Mouse (Mus musculus): ENCODE measurements around the gene Gng5. TPM values are rescaled to one million over a fixed set of nuclear protein-coding genes. Genes with fewer than 3 reads are reported as not detected.
A peak's percentile ranks its signal among the peaks of the same experiment; 100 is the strongest.

Gng5 gene
- total and polyA plus RNA-seq, 3 experiments, result 186 to 2,226 (median 266) TPM

DNA sequence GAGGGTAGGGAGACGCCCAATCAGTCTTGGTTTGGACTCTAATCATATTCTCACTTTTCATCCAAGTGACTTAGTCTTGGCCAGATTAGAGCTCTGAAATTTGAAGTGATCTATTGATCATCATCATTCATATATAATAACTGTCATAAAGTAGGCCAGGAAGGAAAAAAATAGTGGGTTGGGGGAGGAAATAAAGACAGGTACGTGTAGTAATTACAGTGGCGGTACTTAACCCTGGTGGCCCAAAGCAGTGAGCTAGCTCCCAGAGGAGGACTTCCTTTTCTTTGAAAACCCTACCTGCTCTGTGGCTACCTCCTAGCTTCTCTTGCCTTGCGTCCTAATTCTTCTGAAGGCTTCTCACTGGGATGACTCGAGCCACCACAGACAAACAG, 1.2 kb downstream of the Gng5 start:
- peaks cover 20 to 30% of the 10 kb centered on the region in 2 experiments for H3K36me3 ChIP-seq (ENCODE audit: control insufficient read depth in 1 of 2, insufficient read depth in 2 of 2, low read length in 2 of 2)
- peak; percentile 27; the same call in 1 of the 2 replicates for TF ChIP-seq ZMIZ1 (IDR thresholded peaks at IDR 0.05; ENCODE audit: low read depth, low read length)
- peak; percentile 40; the same call in 1 of the 2 replicates for TF ChIP-seq RCOR1 (IDR thresholded peaks at IDR 0.05; ENCODE audit: low read depth, low read length)
- no peak for TF ChIP-seq NRF1 (IDR thresholded peaks at IDR 0.05; ENCODE audit: insufficient read depth, low read depth, low read length, poor library complexity, severe bottlenecking)
- H3K27me3 ChIP-seq (ENCODE audit: control insufficient read depth in 1 of 2, insufficient read depth in 2 of 2, low read length in 2 of 2), result no peaks in the 10 kb centered on the region
- H3K4me1 ChIP-seq (ENCODE audit: control insufficient read depth in 1 of 2, insufficient read depth in 2 of 2, low read length in 2 of 2), result peaks cover 2 to 13% of the 10 kb centered on the region in 2 experiments
- peak overlapping the region; percentile 98 for H3K27ac ChIP-seq (ENCODE audit: control insufficient read depth, low read depth, low read length)
- DNase-seq (ENCODE audit: low read depth, low spot score), result no peak
- peaks cover 44% of the 10 kb centered on the region for H3K79me2 ChIP-seq (ENCODE audit: control insufficient read depth, insufficient read depth, low read length, poor library complexity)
- no peaks in the 10 kb centered on the region for H3K9me3 ChIP-seq (replicated peaks; ENCODE audit: insufficient read depth, low read length)
- peak overlapping the region; percentile 98 for H3K9ac ChIP-seq (ENCODE audit: control insufficient read depth, low read depth, low read length, poor library complexity, severe bottlenecking)
- peak overlapping the region; percentile 68 to 95 for H3K4me3 ChIP-seq (ENCODE audit: control insufficient read depth in 1 of 2, insufficient read depth in 1 of 2, low read depth in 2 of 2, low read length in 2 of 2)

DNA sequence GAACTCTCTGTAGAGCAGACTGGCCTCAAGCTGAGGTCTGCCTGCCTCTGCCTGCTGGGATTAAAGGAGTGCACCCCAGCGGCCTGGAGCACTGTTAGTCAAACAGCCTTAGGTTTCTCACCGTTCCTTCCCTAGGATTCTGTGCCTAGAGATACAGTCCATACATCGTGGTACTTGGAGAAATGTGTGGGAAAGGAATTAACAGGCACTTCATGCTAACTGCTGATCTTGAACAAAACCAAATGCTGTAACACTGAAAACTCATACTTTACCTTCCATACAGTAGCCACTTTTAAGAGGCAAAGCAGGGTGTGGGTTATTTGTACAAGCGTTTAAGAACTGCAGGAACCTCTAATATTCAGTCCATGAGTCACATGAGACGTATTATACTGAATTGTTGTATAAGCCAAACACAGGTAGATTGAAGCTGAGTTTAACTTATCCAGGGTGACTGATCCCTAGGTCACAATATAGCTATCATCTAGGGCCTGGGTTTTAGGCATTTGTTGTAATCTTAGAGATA, 2.1 kb downstream of the Gng5 start:
- Histone ChIP-seq H3K27me3 (ENCODE audit: control insufficient read depth in 1 of 2, insufficient read depth in 2 of 2, low read length in 2 of 2) (no peaks in the 10 kb centered on the region), H3K79me2 (ENCODE audit: control insufficient read depth, insufficient read depth, low read length, poor library complexity) (peaks cover 44% of the 10 kb centered on the region), H3K36me3 (ENCODE audit: control insufficient read depth in 1 of 2, insufficient read depth in 2 of 2, low read length in 2 of 2) (peaks cover 25 to 30% of the 10 kb centered on the region in 2 experiments), H3K9me3 (replicated peaks; ENCODE audit: insufficient read depth, low read length) (no peaks in the 10 kb centered on the region), H3K4me3 (ENCODE audit: control insufficient read depth in 1 of 2, insufficient read depth in 1 of 2, low read depth in 2 of 2, low read length in 2 of 2) (peak overlapping the region; percentile 68 to 95), H3K9ac (ENCODE audit: control insufficient read depth, low read depth, low read length, poor library complexity, severe bottlenecking) (peak overlapping the region; percentile 98), H3K4me1 (ENCODE audit: control insufficient read depth in 1 of 2, insufficient read depth in 2 of 2, low read length in 2 of 2) (peaks cover 2 to 13% of the 10 kb centered on the region in 2 experiments), H3K27ac (ENCODE audit: control insufficient read depth, low read depth, low read length) (0 out of 2 replicates have a peak overlapping the region, but pooled peaks have one; percentile 3)
- TF ChIP-seq ZMIZ1 (IDR thresholded peaks at IDR 0.05; ENCODE audit: low read depth, low read length) (0 out of 2 replicates have a peak, but pooled peaks have one; percentile 6), NRF1 (IDR thresholded peaks at IDR 0.05; ENCODE audit: insufficient read depth, low read depth, low read length, poor library complexity, severe bottlenecking) (no peak)
- DNase-seq (ENCODE audit: low read depth, low spot score), result no peak

DNA sequence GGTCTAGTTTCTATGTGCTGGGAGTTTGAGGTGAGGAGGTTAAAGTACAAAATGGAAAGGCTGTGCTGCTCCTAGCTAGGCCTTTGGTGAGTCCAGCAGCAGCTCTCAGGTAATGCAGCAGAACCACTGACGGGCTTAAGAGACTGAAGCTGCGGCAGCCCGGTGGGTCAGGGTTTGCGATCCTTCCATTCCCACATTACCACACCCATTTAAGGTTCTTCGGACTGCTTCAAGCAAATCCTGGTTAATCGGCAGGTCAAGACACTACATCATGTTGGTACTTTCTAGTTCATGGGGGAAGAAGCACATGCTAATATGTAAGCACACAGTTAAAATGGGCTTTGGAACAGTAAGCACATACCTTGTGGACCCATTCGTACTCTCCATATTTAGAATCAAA, 7.1 kb downstream of the Gng5 start:
- Histone ChIP-seq H3K79me2 (ENCODE audit: control insufficient read depth, insufficient read depth, low read length, poor library complexity) (peaks cover 18% of the 10 kb centered on the region), H3K4me3 (ENCODE audit: control insufficient read depth in 1 of 2, insufficient read depth in 1 of 2, low read depth in 2 of 2, low read length in 2 of 2) (no peak overlapping the region), H3K9ac (ENCODE audit: control insufficient read depth, low read depth, low read length, poor library complexity, severe bottlenecking) (no peak overlapping the region), H3K27ac (ENCODE audit: control insufficient read depth, low read depth, low read length) (no peak overlapping the region), H3K9me3 (replicated peaks; ENCODE audit: insufficient read depth, low read length) (no peaks in the 10 kb centered on the region), H3K27me3 (ENCODE audit: control insufficient read depth in 1 of 2, insufficient read depth in 2 of 2, low read length in 2 of 2) (no peaks in the 10 kb centered on the region), H3K36me3 (ENCODE audit: control insufficient read depth in 1 of 2, insufficient read depth in 2 of 2, low read length in 2 of 2) (peaks cover 20 to 34% of the 10 kb centered on the region in 2 experiments), H3K4me1 (ENCODE audit: control insufficient read depth in 1 of 2, insufficient read depth in 2 of 2, low read length in 2 of 2) (peaks cover 0 to 6% of the 10 kb centered on the region in 2 experiments; a peak in 3 of 4 replicates)
- DNase-seq (ENCODE audit: low read depth, low spot score), result no peak
- TF ChIP-seq POLR2AphosphoS5 (IDR thresholded peaks at IDR 0.05; ENCODE audit: borderline replicate concordance, low read depth, low read length) (0 out of 2 replicates have a peak, but pooled peaks have one; percentile 51), TAL1 (IDR thresholded peaks at IDR 0.05; ENCODE audit: low read length) (no peak)

DNA sequence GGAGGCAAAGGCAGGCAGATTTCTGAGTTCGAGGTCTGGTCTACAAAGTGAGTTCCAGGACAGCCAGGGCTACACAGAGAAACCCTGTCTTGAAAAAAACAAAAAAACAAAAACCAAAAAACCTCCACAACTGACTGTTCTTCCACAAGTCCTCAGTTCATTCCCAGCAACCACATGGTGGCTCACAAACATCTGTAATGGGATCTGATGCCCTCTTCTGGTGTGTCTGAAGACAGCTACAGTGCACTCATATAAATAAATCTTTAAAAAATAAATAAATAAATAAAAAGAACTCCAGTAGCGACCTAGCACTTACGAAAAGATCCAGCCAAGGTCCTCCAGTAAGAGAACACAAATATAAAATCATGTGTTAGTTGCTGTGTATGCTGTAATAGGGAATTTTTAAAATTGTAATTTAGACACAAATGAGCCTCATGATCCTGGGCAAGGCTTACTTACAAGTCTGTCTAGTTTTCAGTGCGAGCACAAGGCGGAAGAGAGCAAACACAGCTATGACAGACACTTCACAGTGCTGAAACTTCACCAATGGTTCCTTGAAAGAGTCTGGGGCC, 20.7 kb downstream of the Gng5 start:
- H3K27me3 ChIP-seq (ENCODE audit: control insufficient read depth in 1 of 2, insufficient read depth in 2 of 2, low read length in 2 of 2), result no peaks in the 10 kb centered on the region; a peak in 1 of 4 replicates
- no peak for TF ChIP-seq CHD2 (IDR thresholded peaks at IDR 0.05; ENCODE audit: low read length)
- no peak for TF ChIP-seq KAT2A (conservative IDR thresholded peaks at IDR 0.05; ENCODE audit: low read depth, low read length)
- TF ChIP-seq CTCF (IDR thresholded peaks at IDR 0.05 in 2 of 3, conservative IDR thresholded peaks at IDR 0.05 in 1 of 3; ENCODE audit: control insufficient read depth in 1 of 3, insufficient read depth in 1 of 3, low read depth in 2 of 3, low read length in 3 of 3, poor library complexity in 1 of 3, severe bottlenecking in 1 of 3), result no peak
- TF ChIP-seq RAD21 (IDR thresholded peaks at IDR 0.05; ENCODE audit: low read depth, low read length), result no peak
- no peak for TF ChIP-seq BHLHE40 (IDR thresholded peaks at IDR 0.05; ENCODE audit: borderline replicate concordance, low read depth, low read length)
- no peak for TF ChIP-seq JUND (IDR thresholded peaks at IDR 0.05; ENCODE audit: low read depth, low read length)
- TF ChIP-seq ZKSCAN1 (IDR thresholded peaks at IDR 0.05; ENCODE audit: low read depth, low read length), result no peak
- no peak for TF ChIP-seq SMC3 (IDR thresholded peaks at IDR 0.05; ENCODE audit: low read depth, low read length)
- no peak for TF ChIP-seq GABPA (IDR thresholded peaks at IDR 0.05; ENCODE audit: low read depth, low read length)
- no peak for TF ChIP-seq USF1 (IDR thresholded peaks at IDR 0.05; ENCODE audit: low read depth, low read length)
- no peak for TF ChIP-seq MXI1 (IDR thresholded peaks at IDR 0.05; ENCODE audit: low read depth, low read length)
- TF ChIP-seq EP300 (IDR thresholded peaks at IDR 0.05; ENCODE audit: low read depth in 1 of 2, low read length in 2 of 2), result no peak
- TF ChIP-seq ELF1 (IDR thresholded peaks at IDR 0.05; ENCODE audit: low read depth, low read length), result no peak

More for the DNA sequence above, 20.7 kb downstream of the Gng5 start:
- Histone ChIP-seq H3K4me3 (ENCODE audit: control insufficient read depth in 1 of 2, insufficient read depth in 1 of 2, low read depth in 2 of 2, low read length in 2 of 2) (peak overlapping the region; percentile 88), H3K36me3 (ENCODE audit: control insufficient read depth in 1 of 2, insufficient read depth in 2 of 2, low read length in 2 of 2) (peaks cover 8 to 22% of the 10 kb centered on the region in 2 experiments), H3K9ac (ENCODE audit: control insufficient read depth, low read depth, low read length, poor library complexity, severe bottlenecking) (peak overlapping the region; percentile 61), H3K79me2 (ENCODE audit: control insufficient read depth, insufficient read depth, low read length, poor library complexity) (peaks cover 13% of the 10 kb centered on the region), H3K27ac (ENCODE audit: control insufficient read depth, low read depth, low read length) (no peak overlapping the region; the same call in 1 of the 2 replicates), H3K9me3 (replicated peaks; ENCODE audit: insufficient read depth, low read length) (no peaks in the 10 kb centered on the region), H3K4me1 (ENCODE audit: control insufficient read depth in 1 of 2, insufficient read depth in 2 of 2, low read length in 2 of 2) (peaks cover 2 to 3% of the 10 kb centered on the region in 2 experiments; a peak in 3 of 4 replicates)
- DNase-seq (ENCODE audit: low read depth, low spot score), result no peak

All from MEL (cell line).